Mouse (Mus musculus): Measurements from ENCODE around the gene Ets2.

The Ets2 gene

GRCm38 (mm10) chr16:95728453-95729435, 26.9 kb downstream of the Ets2 start:
- in situ Hi-C loops (cut with MboI; ENCODE audit: low sequenced_read_pairs): loop anchor here (25.0 kb wide), 1 partner anchor 209 kb away; no protein-coding TSS in a partner anchor

DNA sequence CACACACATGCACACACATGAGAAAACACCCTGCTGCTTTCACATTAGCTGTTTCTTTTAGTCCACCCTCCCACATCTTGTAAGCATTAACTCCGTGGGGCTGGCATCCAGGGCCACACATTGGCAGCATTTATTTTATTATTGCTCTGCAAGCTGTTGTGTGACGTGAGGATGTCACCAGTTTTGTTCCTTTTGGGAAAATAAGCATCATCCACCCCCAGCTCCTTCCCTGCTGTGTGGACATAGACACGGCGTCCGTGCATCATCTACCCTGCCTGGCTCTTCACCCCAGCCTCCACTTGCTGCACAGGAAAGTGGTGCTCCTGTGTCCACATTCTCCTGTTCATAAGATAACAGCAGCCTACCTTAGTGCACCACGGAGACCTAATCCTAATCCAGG, 27.9 kb downstream of the Ets2 start:
- in situ Hi-C loops (cut with MboI; ENCODE audit: low sequenced_read_pairs): loop anchor here (25.0 kb wide), 1 partner anchor 208 kb away; no protein-coding TSS in a partner anchor

DNA sequence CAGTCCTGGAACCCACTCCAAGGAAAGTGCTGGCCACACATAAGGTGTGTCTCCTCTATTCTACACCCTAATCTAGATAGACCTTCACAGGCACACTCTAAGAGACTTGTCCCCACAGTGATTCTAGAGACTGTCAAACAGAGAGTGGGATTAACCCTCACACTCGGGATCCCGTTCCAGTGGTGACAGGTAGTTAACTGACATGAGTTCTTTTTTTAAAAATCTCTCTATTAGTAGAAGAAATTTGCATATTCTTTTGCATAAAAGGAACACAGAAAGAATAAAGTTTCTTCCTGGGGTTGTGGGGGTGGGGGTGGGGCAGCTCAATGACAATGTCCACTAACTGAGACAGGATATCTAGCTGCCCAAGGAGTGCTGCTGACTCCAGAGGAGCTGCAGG, 32.9 kb downstream of the Ets2 start:
- in situ Hi-C loops (cut with MboI; ENCODE audit: low sequenced_read_pairs): loop anchor here (25.0 kb wide), 1 partner anchor 203 kb away; no protein-coding TSS in a partner anchor

- in situ Hi-C loops (cut with MboI; ENCODE audit: low sequenced_read_pairs): loop anchor here (25.0 kb wide), 1 partner anchor 201 kb away; no protein-coding TSS in a partner anchor
Observed at GRCm38 (mm10) chr16:95736059-95736458, 34.2 kb downstream of the Ets2 start.

- in situ Hi-C loops (cut with MboI; ENCODE audit: low sequenced_read_pairs): loop anchor here (25.0 kb wide), 1 partner anchor 201 kb away; no protein-coding TSS in a partner anchor
Observed at GRCm38 (mm10) chr16:95736470-95736869, 34.6 kb downstream of the Ets2 start.

DNA sequence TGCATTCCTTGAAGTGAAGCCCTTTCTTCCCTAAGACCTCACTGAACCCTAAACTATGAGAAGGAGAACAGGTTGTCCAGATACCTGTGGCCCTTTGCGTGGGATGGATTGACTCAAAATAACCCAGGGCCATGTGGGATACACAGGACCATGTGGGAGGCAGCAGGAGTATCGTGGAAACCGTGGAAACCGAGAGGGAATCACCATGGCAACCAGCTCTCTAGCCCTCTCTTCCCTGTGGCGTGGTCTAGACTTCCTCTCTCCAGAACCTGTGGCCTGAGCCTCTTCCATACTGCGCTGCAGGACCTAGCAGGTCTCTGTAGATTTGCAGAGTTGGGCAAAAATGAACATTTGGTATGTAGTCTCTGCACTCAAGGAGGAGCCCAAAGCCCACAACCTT, 37.6 kb downstream of the Ets2 start:
- in situ Hi-C loops (cut with MboI; ENCODE audit: low sequenced_read_pairs): loop anchor here (25.0 kb wide), 1 partner anchor 198 kb away; no protein-coding TSS in a partner anchor

GRCm38 (mm10) chr16:95741358-95741757, 39.5 kb downstream of the Ets2 start:
- in situ Hi-C loops (cut with MboI; ENCODE audit: low sequenced_read_pairs): loop anchor here (25.0 kb wide), 1 partner anchor 196 kb away; no protein-coding TSS in a partner anchor

GRCm38 (mm10) chr16:95741915-95742739, 40.3 kb downstream of the Ets2 start:
- in situ Hi-C loops (cut with MboI; ENCODE audit: low sequenced_read_pairs): loop anchor here (25.0 kb wide), 1 partner anchor 195 kb away; no protein-coding TSS in a partner anchor

- in situ Hi-C loops (cut with MboI; ENCODE audit: low sequenced_read_pairs): loop anchor here (25.0 kb wide), 1 partner anchor 195 kb away; no protein-coding TSS in a partner anchor
Observed at GRCm38 (mm10) chr16:95742740-95743030, 40.8 kb downstream of the Ets2 start.

GRCm38 (mm10) chr16:95743104-95743503, 41.2 kb downstream of the Ets2 start:
- in situ Hi-C loops (cut with MboI; ENCODE audit: low sequenced_read_pairs): loop anchor here (25.0 kb wide), 1 partner anchor 194 kb away; no protein-coding TSS in a partner anchor

- in situ Hi-C loops (cut with MboI; ENCODE audit: low sequenced_read_pairs): loop anchor here (25.0 kb wide), 1 partner anchor 193 kb away; no protein-coding TSS in a partner anchor
Observed at GRCm38 (mm10) chr16:95744771-95745170, 42.9 kb downstream of the Ets2 start.

- in situ Hi-C loops (cut with MboI; ENCODE audit: low sequenced_read_pairs): loop anchor here (25.0 kb wide), 1 partner anchor 192 kb away; no protein-coding TSS in a partner anchor
Observed at GRCm38 (mm10) chr16:95745685-95746084, 43.8 kb downstream of the Ets2 start.

DNA sequence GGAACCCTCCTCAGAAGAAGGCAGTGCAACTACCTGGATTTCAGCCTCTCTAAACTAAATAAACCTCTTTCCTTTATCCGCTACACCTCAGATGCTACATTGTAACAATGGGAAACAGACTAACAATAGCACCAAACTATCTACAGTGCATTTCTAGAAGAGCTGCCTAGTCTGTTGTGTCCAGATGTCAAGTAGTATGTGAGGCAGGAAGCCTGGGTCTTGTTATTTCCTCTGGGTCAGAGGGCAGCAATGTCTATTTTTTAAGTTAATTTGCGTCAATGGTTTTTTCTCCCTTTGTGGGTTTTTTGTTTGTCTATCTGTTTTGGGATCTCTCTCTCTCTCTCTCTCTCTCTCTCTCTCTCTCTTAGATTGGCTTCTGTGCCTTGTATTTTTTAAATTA, 44.7 kb downstream of the Ets2 start:
- in situ Hi-C loops (cut with MboI; ENCODE audit: low sequenced_read_pairs): loop anchor here (25.0 kb wide), 1 partner anchor 191 kb away; no protein-coding TSS in a partner anchor

DNA sequence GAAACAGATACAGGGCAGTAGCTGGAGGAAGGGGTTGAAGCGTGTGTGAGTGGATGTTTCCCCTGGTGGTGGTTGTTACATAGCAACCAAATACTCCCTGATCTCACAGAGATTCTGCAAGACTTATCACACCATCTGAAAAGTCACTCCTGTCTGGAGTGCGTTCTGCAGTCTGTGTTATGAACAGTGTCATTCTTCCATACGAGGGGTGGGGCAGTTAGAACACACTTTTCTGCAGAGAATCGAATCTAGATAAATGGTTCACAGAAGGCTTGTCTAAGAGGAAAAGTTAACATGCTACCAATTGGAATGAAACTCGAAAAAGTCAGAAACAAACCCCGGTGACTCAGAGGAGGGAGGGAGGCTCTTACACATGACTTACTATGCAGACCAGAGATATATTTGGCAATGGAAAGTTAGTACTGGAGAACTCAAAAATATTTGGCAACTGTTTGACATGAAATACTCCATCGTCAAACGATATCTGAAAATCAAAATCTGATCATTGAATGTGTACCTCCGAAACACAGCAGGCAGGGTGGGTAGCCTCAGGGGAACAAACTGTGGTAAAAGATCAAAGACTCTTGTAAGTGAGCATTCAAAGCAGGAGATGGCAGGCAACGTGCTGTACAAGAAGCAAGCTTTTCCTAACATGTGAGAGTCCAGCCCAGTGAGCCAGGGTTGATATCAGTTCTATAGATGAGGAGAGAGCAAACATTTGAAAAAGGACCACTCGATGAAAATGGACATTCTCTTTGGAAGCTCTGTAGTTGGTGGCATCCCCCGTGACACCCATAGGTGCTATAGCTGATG, 47.6 kb downstream of the Ets2 start:
- in situ Hi-C loops (cut with MboI; ENCODE audit: low sequenced_read_pairs): loop anchor here (25.0 kb wide), 1 partner anchor 188 kb away; no protein-coding TSS in a partner anchor

- in situ Hi-C loops (cut with MboI; ENCODE audit: low sequenced_read_pairs): no loop called here
Observed at GRCm38 (mm10) chr16:95750211-95750629, 48.3 kb downstream of the Ets2 start.

DNA sequence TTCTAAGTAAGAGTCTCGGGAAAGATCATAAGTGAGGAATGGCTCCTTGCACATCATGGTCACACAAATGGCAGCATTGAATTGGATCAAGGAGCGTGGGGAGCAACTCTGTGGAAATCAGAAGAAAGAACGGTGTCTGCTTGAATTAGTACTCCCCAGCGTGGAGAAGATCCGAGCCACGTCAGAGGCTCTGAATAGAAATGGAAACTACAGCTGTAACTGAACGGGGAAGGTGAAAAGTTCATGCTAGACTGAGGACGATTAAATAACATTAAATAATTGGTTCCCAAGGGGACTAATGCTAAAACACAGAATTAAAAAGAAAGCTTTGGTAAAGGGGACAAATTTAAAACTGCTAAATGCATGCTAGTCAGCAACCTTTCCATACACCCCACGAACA, 50.6 kb downstream of the Ets2 start:
- in situ Hi-C loops (cut with MboI; ENCODE audit: low sequenced_read_pairs): no loop called here

DNA sequence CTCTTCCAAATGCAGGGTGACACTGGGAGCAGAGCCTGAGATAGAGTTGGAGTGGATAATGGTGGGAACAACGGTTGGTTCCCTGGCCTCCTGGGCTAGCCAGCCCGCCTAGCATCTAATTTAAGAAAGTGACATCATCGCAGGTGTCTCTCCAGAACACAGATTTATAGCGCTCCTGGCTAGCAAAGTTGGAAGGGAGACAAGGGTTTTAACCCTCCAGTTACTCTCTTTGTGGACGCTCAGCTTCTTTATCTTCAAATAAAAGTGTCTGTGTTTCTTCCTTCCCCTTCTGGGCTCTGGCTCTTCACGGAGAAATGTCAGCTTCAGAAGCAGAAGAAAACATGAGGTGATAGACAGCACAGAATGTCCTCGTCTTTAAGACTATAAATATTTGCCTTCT, 51.4 kb downstream of the Ets2 start:
- in situ Hi-C loops (cut with MboI; ENCODE audit: low sequenced_read_pairs): no loop called here

- in situ Hi-C loops (cut with MboI; ENCODE audit: low sequenced_read_pairs): no loop called here
Observed at GRCm38 (mm10) chr16:95759151-95759987, 57.5 kb downstream of the Ets2 start.

DNA sequence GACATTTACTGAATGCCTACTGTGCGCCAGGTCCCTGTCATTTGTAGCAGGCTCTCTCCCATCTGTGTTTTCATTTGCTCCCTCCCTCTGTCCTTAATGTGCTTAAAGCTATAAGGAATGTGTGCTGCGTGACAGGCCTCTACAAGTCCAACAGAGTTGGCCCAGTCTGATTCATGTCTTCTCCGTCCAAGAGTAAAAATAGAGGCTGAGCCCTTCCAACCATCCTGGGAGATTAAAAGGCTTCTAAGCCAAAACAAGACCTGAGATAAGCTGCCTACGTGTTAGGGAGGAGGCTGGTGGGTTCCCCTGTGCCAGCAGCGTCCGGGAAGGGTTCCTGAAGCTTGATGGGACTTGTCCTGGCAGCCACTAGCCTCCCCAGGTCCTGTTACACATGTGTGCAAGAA, 58.1 kb downstream of the Ets2 start:
- in situ Hi-C loops (cut with MboI; ENCODE audit: low sequenced_read_pairs): no loop called here
